Mouse (Mus musculus): ENCODE data around the gene Cnot11. TPM values are rescaled to one million over a fixed set of nuclear protein-coding genes. Genes with fewer than 3 reads are reported as not detected.
A peak's percentile ranks its signal among the peaks of the same experiment; 100 is the strongest.

Cnot11 gene
- polyA plus RNA-seq, 1 experiment from 2014 or later: 10.0 TPM

DNA sequence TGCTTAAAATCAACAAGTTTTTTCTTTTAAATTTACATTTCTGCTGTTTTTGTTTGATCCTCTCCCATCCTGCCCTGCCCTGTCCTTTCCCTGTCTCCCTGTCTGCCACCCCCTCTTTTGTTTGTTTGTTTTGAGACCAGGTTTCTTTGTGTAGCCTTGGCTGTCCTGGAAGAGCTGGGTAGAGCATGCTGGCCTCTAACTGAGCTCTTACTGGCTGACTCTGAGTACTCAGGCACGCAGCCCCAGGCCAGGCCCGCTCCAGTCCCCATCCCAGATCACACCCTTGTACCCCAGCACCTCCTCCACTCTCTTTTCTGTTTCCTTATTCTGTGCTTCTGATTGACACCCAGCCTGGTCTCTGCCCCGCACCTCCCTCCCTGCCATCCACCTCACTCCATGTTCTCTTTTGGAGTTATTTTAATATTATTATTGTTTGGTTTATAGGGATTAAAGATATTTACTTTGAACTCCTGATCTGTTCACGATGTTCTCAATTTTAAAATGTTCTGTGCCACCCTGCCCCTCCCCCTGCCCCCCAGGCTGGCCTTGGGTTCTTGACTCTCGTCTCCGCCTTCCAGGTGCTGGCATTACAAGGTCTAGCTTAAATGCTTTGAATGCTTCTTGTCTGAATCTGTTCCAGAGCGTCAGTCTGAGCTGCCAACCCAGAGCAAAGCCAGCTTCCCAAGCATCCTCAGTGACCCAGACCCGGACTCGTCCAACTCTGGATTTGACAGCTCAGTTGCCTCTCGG lies 3.0 kb downstream of the Cnot11 start:
- ATAC-seq: no peak
- TF ChIP-seq EP300 (IDR thresholded peaks at IDR 0.05): no peak
- no peak for TF ChIP-seq CTCF (IDR thresholded peaks at IDR 0.05)
- Histone ChIP-seq H3K4me3 (ENCODE audit: low read depth, low read length) (no peak overlapping the region), H3K4me2 (replicated peaks; ENCODE audit: low read depth, low read length) (no peak overlapping the region), H3K27ac (ENCODE audit: low read length) (no peak overlapping the region), H3K36me3 (ENCODE audit: insufficient read depth, low read length) (peaks cover 22% of the 10 kb centered on the region; the same call in 1 of the 2 replicates), H3K9me3 (ENCODE audit: low read length) (no peaks in the 10 kb centered on the region), H3K4me1 (ENCODE audit: insufficient read depth, low read depth, low read length) (peaks cover 5% of the 10 kb centered on the region; the same call in 1 of the 2 replicates), H3K27me3 (replicated peaks; ENCODE audit: insufficient read depth, low read length) (no peaks in the 10 kb centered on the region), H3K9ac (replicated peaks; ENCODE audit: low read depth) (no peak overlapping the region)
- no peak for DNase-seq (ENCODE audit: low spot score)
- WGBS: 78% methylated on average over 10 of the region's 10 CpGs

DNA sequence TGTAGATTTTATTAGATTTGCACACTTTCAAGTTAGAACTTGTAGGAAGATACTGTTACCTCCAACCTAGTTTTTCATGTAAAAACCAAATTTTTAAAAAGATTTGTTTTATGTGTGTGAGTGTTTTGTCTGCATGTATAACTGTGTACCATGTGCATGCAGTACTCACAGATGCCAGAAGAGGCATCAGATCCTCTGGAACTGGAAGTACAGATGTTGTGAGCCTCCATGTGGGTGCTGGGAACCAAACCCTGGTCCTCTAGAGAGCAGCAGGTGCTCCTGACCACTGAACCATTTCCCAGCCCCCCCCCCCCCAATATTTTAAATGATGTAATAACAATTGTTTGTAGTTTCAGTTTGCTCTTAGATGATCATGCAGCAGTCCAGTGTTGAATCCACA lies 5.8 kb downstream of the Cnot11 start:
- Histone ChIP-seq H3K9ac (replicated peaks; ENCODE audit: low read depth) (no peak overlapping the region), H3K36me3 (ENCODE audit: insufficient read depth, low read length) (peaks cover 22% of the 10 kb centered on the region; the same call in 1 of the 2 replicates), H3K4me1 (ENCODE audit: insufficient read depth, low read depth, low read length) (peaks cover 5% of the 10 kb centered on the region; the same call in 1 of the 2 replicates), H3K9me3 (ENCODE audit: low read length) (no peaks in the 10 kb centered on the region), H3K27ac (ENCODE audit: low read length) (no peak overlapping the region), H3K4me3 (ENCODE audit: low read depth, low read length) (no peak overlapping the region), H3K4me2 (replicated peaks; ENCODE audit: low read depth, low read length) (no peak overlapping the region), H3K27me3 (replicated peaks; ENCODE audit: insufficient read depth, low read length) (no peaks in the 10 kb centered on the region)
- ATAC-seq: no peak
- no peak for DNase-seq (ENCODE audit: low spot score)
- TF ChIP-seq CTCF (IDR thresholded peaks at IDR 0.05) (peak; percentile 28), EP300 (IDR thresholded peaks at IDR 0.05) (no peak)

DNA sequence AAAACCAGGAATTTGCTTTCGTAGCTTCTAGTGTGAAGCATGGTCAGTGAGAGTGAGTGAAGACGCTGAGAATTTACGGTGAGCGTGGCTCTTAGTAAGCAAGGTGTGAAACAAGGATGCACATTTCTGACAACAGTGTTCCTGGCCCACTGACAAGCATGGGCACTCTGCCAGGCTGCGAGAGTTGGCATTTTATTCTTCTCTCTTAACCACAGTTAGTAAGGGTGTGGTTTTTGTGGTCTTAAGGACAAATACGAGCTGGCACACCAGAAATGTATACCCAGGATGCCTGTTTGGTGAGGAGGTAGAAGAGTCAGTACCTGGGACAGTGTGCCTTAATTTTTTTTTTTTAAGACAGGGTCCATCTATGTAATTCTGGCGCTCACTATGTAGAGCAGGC lies 10.8 kb downstream of the Cnot11 start:
- H3K27me3 ChIP-seq (replicated peaks; ENCODE audit: insufficient read depth, low read length): no peaks in the 10 kb centered on the region
- DNase-seq (ENCODE audit: low spot score) (no peak), ATAC-seq (no peak)
- no peak overlapping the region for H3K4me2 ChIP-seq (replicated peaks; ENCODE audit: low read depth, low read length)
- no peak overlapping the region for H3K9ac ChIP-seq (replicated peaks; ENCODE audit: low read depth)
- no peaks in the 10 kb centered on the region for H3K4me1 ChIP-seq (ENCODE audit: insufficient read depth, low read depth, low read length)
- no peak for TF ChIP-seq CTCF (IDR thresholded peaks at IDR 0.05)
- TF ChIP-seq EP300 (IDR thresholded peaks at IDR 0.05): no peak
- no peaks in the 10 kb centered on the region for H3K9me3 ChIP-seq (ENCODE audit: low read length)
- 66% methylated on average over 7 of the region's 7 CpGs for WGBS
- no peak overlapping the region for H3K4me3 ChIP-seq (ENCODE audit: low read depth, low read length)
- no peak overlapping the region for H3K27ac ChIP-seq (ENCODE audit: low read length)
- H3K36me3 ChIP-seq (ENCODE audit: insufficient read depth, low read length): peaks cover 10% of the 10 kb centered on the region; the same call in 1 of the 2 replicates

DNA sequence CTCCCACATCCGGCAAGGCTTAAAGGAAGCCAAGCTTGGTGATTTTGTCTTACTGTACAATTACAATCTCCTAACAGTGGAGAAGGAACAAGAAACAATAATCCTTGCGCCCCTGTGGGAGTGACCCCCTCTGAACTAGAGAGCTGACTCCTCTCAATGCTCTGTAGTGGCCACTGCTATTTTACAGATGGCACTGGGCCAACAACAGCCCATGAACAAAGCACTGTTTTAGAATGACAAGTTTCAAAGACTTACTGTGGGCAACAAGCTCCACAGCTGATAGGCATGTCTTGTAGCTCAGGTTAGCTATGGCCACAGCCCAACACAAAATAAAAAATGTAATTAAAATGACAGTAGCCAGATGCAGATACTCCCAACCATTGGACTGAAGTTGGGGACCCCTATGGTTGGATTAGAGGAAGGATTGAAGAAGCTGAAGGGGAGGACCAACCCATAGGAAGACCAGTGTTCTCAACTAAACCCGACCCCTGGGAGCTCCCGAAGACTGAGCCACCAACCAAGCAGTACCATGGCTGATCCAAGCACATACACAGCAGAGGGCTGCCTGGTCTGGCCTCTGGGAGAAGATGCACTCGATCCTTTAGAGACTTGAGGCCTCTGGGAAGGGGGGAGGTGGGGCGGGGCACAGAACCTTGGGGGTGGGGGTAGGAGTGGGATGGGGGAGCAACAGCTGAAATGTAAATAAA lies 11.5 kb downstream of the Cnot11 start:
- TF ChIP-seq CTCF (IDR thresholded peaks at IDR 0.05): no peak
- no peak for TF ChIP-seq EP300 (IDR thresholded peaks at IDR 0.05)
- Histone ChIP-seq H3K4me3 (ENCODE audit: low read depth, low read length) (no peak overlapping the region), H3K36me3 (ENCODE audit: insufficient read depth, low read length) (peaks cover 7% of the 10 kb centered on the region; the same call in 1 of the 2 replicates), H3K9ac (replicated peaks; ENCODE audit: low read depth) (no peak overlapping the region), H3K4me2 (replicated peaks; ENCODE audit: low read depth, low read length) (no peak overlapping the region), H3K4me1 (ENCODE audit: insufficient read depth, low read depth, low read length) (no peaks in the 10 kb centered on the region), H3K27ac (ENCODE audit: low read length) (no peak overlapping the region), H3K9me3 (ENCODE audit: low read length) (no peaks in the 10 kb centered on the region), H3K27me3 (replicated peaks; ENCODE audit: insufficient read depth, low read length) (no peaks in the 10 kb centered on the region)
- WGBS: 86% methylated on average over 6 of the region's 6 CpGs
- ATAC-seq (no peak), DNase-seq (ENCODE audit: low spot score) (no peak)

DNA sequence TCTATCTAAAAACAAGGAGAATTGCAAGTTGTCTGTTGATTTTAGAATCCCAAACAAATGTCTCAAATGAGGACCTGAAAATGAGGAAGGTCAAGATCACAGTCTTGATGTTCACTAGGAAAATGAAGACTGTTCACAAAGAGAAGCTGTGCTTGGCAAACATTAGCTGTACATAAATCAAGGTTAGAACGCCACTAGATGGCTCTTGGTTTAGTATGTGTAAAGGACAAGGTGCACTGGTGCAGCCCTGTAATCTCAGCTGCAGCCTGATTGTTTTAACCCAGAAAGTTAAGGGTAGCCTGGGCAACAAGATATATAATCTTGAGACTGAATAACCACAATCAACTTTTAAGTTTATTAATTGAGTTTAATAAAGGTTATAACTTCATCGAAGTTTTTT lies 12.4 kb downstream of the Cnot11 start:
- ATAC-seq (no peak), DNase-seq (ENCODE audit: low spot score) (no peak)
- Histone ChIP-seq H3K4me1 (ENCODE audit: insufficient read depth, low read depth, low read length) (no peaks in the 10 kb centered on the region), H3K4me3 (ENCODE audit: low read depth, low read length) (no peak overlapping the region), H3K9ac (replicated peaks; ENCODE audit: low read depth) (no peak overlapping the region), H3K4me2 (replicated peaks; ENCODE audit: low read depth, low read length) (no peak overlapping the region), H3K27me3 (replicated peaks; ENCODE audit: insufficient read depth, low read length) (no peaks in the 10 kb centered on the region), H3K36me3 (ENCODE audit: insufficient read depth, low read length) (peaks cover 7% of the 10 kb centered on the region; the same call in 1 of the 2 replicates), H3K9me3 (ENCODE audit: low read length) (no peaks in the 10 kb centered on the region), H3K27ac (ENCODE audit: low read length) (no peak overlapping the region)
- TF ChIP-seq EP300 (IDR thresholded peaks at IDR 0.05) (no peak), CTCF (IDR thresholded peaks at IDR 0.05) (peak; percentile 19; the same call in 1 of the 2 replicates)
- 54% methylated on average over 2 of the region's 2 CpGs for WGBS

DNA sequence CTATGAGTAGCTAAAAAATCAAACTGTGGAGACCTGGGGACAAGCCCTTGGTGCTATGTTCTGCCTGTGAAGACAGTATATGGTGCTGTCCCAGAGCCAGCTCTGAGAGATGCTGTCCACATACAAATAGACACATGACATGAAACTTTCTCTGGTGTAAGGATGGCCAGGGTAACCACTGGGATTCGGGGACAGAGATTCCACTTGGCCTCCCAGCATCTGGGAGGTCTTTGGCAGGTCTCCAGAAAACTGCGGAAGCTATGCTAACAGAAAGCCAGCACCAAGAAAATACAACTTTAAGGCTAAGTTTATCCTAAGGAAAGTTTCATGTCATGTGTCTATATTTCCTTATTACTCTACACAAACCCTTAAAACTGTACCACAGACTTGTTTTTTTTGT lies 15.0 kb downstream of the Cnot11 start:
- Histone ChIP-seq H3K4me3 (ENCODE audit: low read depth, low read length) (no peak overlapping the region), H3K36me3 (ENCODE audit: insufficient read depth, low read length) (peaks cover 7% of the 10 kb centered on the region; the same call in 1 of the 2 replicates), H3K4me2 (replicated peaks; ENCODE audit: low read depth, low read length) (no peak overlapping the region), H3K4me1 (ENCODE audit: insufficient read depth, low read depth, low read length) (no peaks in the 10 kb centered on the region), H3K27me3 (replicated peaks; ENCODE audit: insufficient read depth, low read length) (no peaks in the 10 kb centered on the region), H3K9me3 (ENCODE audit: low read length) (no peaks in the 10 kb centered on the region), H3K27ac (ENCODE audit: low read length) (no peak overlapping the region), H3K9ac (replicated peaks; ENCODE audit: low read depth) (no peak overlapping the region)
- WGBS: 44% methylated on average over 2 of the region's 2 CpGs
- DNase-seq (ENCODE audit: low spot score) (no peak), ATAC-seq (no peak)
- TF ChIP-seq CTCF (IDR thresholded peaks at IDR 0.05) (no peak), EP300 (IDR thresholded peaks at IDR 0.05) (no peak)

All from lung, postnatal 0 days (tissue).